Mouse (Mus musculus) heart, embryonic 11.5 days (tissue): ENCODE measurements around the gene Mcu. TPM values are rescaled to one million over a fixed set of nuclear protein-coding genes. Genes with fewer than 3 reads are reported as not detected.

ENCODE experiments used
- ATAC-seq: fragments of 200-750 bp; cut with Nextera tagmentation; replicated peaks from 2 replicates; pipeline ENCODE4 v1.8.0; 2017; ENCODE audit warnings: moderate library complexity; ENCODE audit not compliant: insufficient number of reproducible peaks, low FRiP score, low TSS enrichment
- H3K27ac ChIP-seq: fragments of 300-500 bp; sonication (generic); 2 replicates; pipeline ENCODE4 v1.5.1; 2014; ENCODE audit warnings: mild to moderate bottlenecking, low read depth, low read length
- H3K27me3 ChIP-seq: fragments of 300-500 bp; sonication (generic); 2 replicates; pipeline ENCODE4 v1.6.1; 2014; ENCODE audit warnings: mild to moderate bottlenecking, low read length, mixed read lengths; ENCODE audit not compliant: control insufficient read depth, insufficient read depth
- H3K36me3 ChIP-seq: fragments of 300-500 bp; sonication (generic); 2 replicates; pipeline ENCODE4 v1.6.1; 2014; ENCODE audit warnings: mild to moderate bottlenecking, low read length, moderate library complexity, mixed read lengths; ENCODE audit not compliant: control insufficient read depth, insufficient read depth
- H3K4me1 ChIP-seq: fragments of 300-500 bp; sonication (generic); 2 replicates; pipeline ENCODE4 v1.6.1; 2014; ENCODE audit warnings: low read length; ENCODE audit not compliant: control insufficient read depth, insufficient read depth
- H3K4me2 ChIP-seq: fragments of 300-500 bp; sonication (generic); 2 replicates; pipeline ENCODE4 v1.6.1; 2014; ENCODE audit warnings: mild to moderate bottlenecking, moderate library complexity
- H3K4me3 ChIP-seq: fragments of 300-500 bp; sonication (generic); 2 replicates; pipeline ENCODE4 v1.5.1; 2014; ENCODE audit warnings: low read depth, low read length
- H3K9ac ChIP-seq: fragments of 300-500 bp; sonication (generic); 2 replicates; pipeline ENCODE4 v1.6.1; 2014; ENCODE audit warnings: mild to moderate bottlenecking, low read depth, low read length, moderate library complexity
- H3K9me3 ChIP-seq: fragments of 300-500 bp; sonication (generic); replicated peaks from 2 replicates; pipeline ENCODE4 v1.6.1; 2016; ENCODE audit warnings: low read length; ENCODE audit not compliant: control insufficient read depth
- WGBS: fragments of 180-500 bp; shearing (Covaris S2); extraction: QIAGEN DNeasy Blood & Tissue Kit; methylation state at CpG from one replicate; pipeline ENCODE4 v1.1.7; 2014; ENCODE audit not compliant: insufficient replicate concordance; 5-methylcytosine and 5-hydroxymethylcytosine counted together
- polyA plus RNA-seq: library from polyadenylated mRNA; unstranded; fragments of >200 nt; fragmentation: Nextera tagmentation; extraction: Ambion mirVana; gene quantifications from 2 replicates; pipeline ENCODE4 v1.2.1, GENCODE M21; 2014

The Mcu gene
- polyA plus RNA-seq, 1 experiment from 2014 or later, result 28.5 TPM

- Histone ChIP-seq H3K4me1 (no peaks in the 10 kb centered on the region), H3K27me3 (no peaks in the 10 kb centered on the region), H3K4me2 (no peak overlapping the region), H3K36me3 (no peaks in the 10 kb centered on the region), H3K9me3 (no peaks in the 10 kb centered on the region), H3K27ac (no peak overlapping the region), H3K9ac (no peak overlapping the region), H3K4me3 (no peak overlapping the region)
- ATAC-seq, result no peak
- 80% methylated on average over 8 of the region's 8 CpGs for WGBS
Measured at GRCm38 (mm10) chr10:59602043-59602442, 14.4 kb downstream of the Mcu start.

GRCm38 (mm10) chr10:59600516-59600915 lies 16.0 kb downstream of the Mcu start:
- ATAC-seq, result no peak
- H3K9ac ChIP-seq, result no peak overlapping the region
- no peak overlapping the region for H3K27ac ChIP-seq
- H3K4me1 ChIP-seq, result no peaks in the 10 kb centered on the region
- H3K27me3 ChIP-seq, result no peaks in the 10 kb centered on the region
- no peaks in the 10 kb centered on the region for H3K36me3 ChIP-seq
- H3K4me3 ChIP-seq, result no peak overlapping the region
- H3K4me2 ChIP-seq, result no peak overlapping the region
- no peaks in the 10 kb centered on the region for H3K9me3 ChIP-seq
- 79% methylated on average over 8 of the region's 8 CpGs for WGBS

- no peaks in the 10 kb centered on the region for H3K4me1 ChIP-seq
- no peak overlapping the region for H3K4me3 ChIP-seq
- H3K27me3 ChIP-seq, result no peaks in the 10 kb centered on the region
- H3K27ac ChIP-seq, result no peak overlapping the region
- H3K9ac ChIP-seq, result no peak overlapping the region
- ATAC-seq, result no peak
- no peak overlapping the region for H3K4me2 ChIP-seq
- H3K36me3 ChIP-seq, result no peaks in the 10 kb centered on the region
- no peaks in the 10 kb centered on the region for H3K9me3 ChIP-seq
- 74% methylated on average over 13 of the region's 13 CpGs for WGBS
Measured at GRCm38 (mm10) chr10:59593826-59594570, 22.5 kb downstream of the Mcu start.

DNA sequence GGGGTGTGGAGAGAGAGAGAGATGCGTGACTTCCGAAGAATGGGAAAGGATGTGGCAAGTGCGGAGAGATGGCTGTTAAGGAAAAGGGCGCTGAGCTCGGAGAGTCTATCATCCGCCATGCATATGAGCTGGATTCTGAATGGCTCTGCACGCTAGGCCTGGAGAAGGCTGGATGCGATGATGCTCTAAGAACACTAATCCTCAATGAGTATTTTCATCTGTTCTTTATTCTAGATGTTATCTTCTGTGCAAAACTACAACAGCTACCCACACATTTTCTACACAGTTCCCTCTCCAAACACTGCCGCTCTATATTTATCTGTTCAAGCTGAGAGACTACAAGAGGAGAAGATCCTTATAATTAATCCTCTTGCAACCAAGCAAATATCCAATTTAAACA lies 25.9 kb downstream of the Mcu start:
- no peak for ATAC-seq
- Histone ChIP-seq H3K4me3 (no peak overlapping the region), H3K27ac (no peak overlapping the region), H3K27me3 (no peaks in the 10 kb centered on the region), H3K9ac (no peak overlapping the region), H3K4me2 (no peak overlapping the region), H3K4me1 (no peaks in the 10 kb centered on the region), H3K9me3 (no peaks in the 10 kb centered on the region), H3K36me3 (no peaks in the 10 kb centered on the region)
- WGBS, result 90% methylated on average over 9 of the region's 9 CpGs

DNA sequence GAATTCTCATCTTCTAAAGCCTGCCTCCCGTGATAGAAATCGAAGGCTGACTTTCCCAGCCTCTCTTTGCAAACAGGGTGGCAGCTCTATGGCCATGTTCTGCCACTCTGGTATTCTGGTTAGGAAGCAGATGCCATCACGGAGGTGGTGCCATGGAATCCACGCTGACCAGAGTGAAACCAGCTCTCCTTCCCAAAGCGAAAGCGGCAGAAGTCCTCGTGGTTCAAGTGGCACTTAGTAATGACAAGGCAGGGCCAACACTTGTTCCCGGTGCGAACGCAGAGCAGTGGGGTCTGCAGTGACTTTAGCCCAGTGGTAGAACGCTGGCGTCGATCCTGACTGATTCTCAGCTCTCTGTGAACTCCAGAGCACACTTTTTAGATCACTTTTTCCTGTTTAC lies 26.6 kb downstream of the Mcu start:
- Histone ChIP-seq H3K27me3 (no peaks in the 10 kb centered on the region), H3K4me1 (no peaks in the 10 kb centered on the region), H3K9ac (no peak overlapping the region), H3K4me3 (no peak overlapping the region), H3K9me3 (no peaks in the 10 kb centered on the region), H3K36me3 (no peaks in the 10 kb centered on the region), H3K27ac (no peak overlapping the region), H3K4me2 (peak overlapping the region; percentile 36)
- no peak for ATAC-seq
- WGBS, result 62% methylated on average over 13 of the region's 13 CpGs

GRCm38 (mm10) chr10:59589420-59589819 lies 27.1 kb downstream of the Mcu start:
- Histone ChIP-seq H3K4me2 (no peak overlapping the region; the same call in 1 of the 2 replicates), H3K36me3 (no peaks in the 10 kb centered on the region), H3K9ac (no peak overlapping the region), H3K27me3 (no peaks in the 10 kb centered on the region), H3K4me3 (no peak overlapping the region), H3K9me3 (no peaks in the 10 kb centered on the region), H3K4me1 (no peaks in the 10 kb centered on the region), H3K27ac (no peak overlapping the region)
- 74% methylated on average over 7 of the region's 7 CpGs for WGBS
- ATAC-seq, result no peak

DNA sequence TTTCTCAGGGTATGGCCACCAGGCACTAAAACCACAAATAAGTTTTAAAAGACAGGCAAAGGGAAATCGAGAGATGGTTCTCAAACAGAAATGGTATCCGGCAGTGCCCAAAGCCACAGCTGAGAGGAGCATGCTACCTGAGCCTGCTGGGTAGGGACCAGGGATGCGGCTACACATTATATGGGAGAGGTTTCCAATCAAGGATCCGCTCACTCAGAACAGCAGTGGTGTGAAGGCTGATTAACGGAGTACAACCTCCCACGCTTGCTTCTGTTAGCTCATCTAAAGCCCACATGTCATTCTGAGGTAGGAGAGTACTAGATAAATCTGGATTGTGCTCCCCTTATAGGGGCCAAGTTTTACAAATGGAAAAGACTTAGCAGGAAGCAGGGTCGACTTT lies 28.4 kb downstream of the Mcu start:
- H3K4me2 ChIP-seq, result no peak overlapping the region
- 78% methylated on average over 7 of the region's 7 CpGs for whole genome bisulfite sequencing
- H3K9ac ChIP-seq, result no peak overlapping the region
- H3K9me3 ChIP-seq, result no peaks in the 10 kb centered on the region
- H3K27ac ChIP-seq, result no peak overlapping the region
- H3K27me3 ChIP-seq, result no peaks in the 10 kb centered on the region
- no peaks in the 10 kb centered on the region for H3K36me3 ChIP-seq
- no peak overlapping the region for H3K4me3 ChIP-seq
- ATAC-seq, result no peak
- no peaks in the 10 kb centered on the region for H3K4me1 ChIP-seq

DNA sequence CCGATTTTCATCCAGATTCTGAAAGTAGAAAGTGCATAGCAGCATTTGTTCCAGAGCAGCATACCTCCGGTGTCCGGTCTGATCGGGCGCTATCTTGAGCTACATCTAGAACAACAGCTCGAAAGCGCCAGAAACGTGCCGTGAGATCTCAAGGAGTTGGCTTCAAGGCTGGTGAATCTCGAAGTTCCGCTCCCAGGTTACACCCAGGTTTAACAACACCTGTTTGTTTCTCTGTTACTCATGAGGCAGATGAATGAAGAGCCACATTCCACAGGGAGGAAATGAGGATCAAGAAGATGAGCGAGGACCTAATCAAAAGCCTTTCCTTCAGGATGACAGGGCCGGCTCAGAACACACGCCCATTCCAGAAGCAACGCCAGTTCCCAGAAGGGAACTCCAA lies 29.7 kb downstream of the Mcu start:
- 80% methylated on average over 15 of the region's 15 CpGs for WGBS
- Histone ChIP-seq H3K9ac (no peak overlapping the region), H3K4me1 (no peaks in the 10 kb centered on the region), H3K4me3 (no peak overlapping the region), H3K27me3 (no peaks in the 10 kb centered on the region), H3K27ac (no peak overlapping the region), H3K4me2 (no peak overlapping the region), H3K36me3 (no peaks in the 10 kb centered on the region), H3K9me3 (no peaks in the 10 kb centered on the region)
- ATAC-seq, result no peak

GRCm38 (mm10) chr10:59585621-59586020 lies 30.9 kb downstream of the Mcu start:
- H3K9me3 ChIP-seq, result no peaks in the 10 kb centered on the region
- no peak overlapping the region for H3K4me3 ChIP-seq
- no peaks in the 10 kb centered on the region for H3K4me1 ChIP-seq
- H3K36me3 ChIP-seq, result no peaks in the 10 kb centered on the region
- 86% methylated on average over 5 of the region's 5 CpGs for WGBS
- no peak overlapping the region for H3K9ac ChIP-seq
- no peaks in the 10 kb centered on the region for H3K27me3 ChIP-seq
- no peak overlapping the region for H3K4me2 ChIP-seq
- ATAC-seq, result no peak
- no peak overlapping the region for H3K27ac ChIP-seq
